Mouse (Mus musculus) intestine, postnatal 0 days (tissue): Measurements from ENCODE around the gene Adipoq. TPM values are rescaled to one million over a fixed set of nuclear protein-coding genes. Genes with fewer than 3 reads are reported as not detected.
"Not testable (repeated sequence)": the region's sequence is repeated elsewhere in the genome, so short reads cannot be mapped to it uniquely, and the experiment has no call there.

Experiments used
- ATAC-seq: fragments of 200-750 bp; cut with Nextera tagmentation; 2 replicates; pipeline ENCODE4 v1.8.0; 2017; ENCODE audit warnings: mild to moderate bottlenecking, moderate TSS enrichment, moderate library complexity
- H3K27ac ChIP-seq: fragments of 300-500 bp; sonication (generic); 2 replicates; pipeline ENCODE4 v1.5.1; 2014; ENCODE audit warnings: mild to moderate bottlenecking, low read depth, low read length, moderate library complexity
- H3K27me3 ChIP-seq: fragments of 300-500 bp; sonication (generic); replicated peaks from 2 replicates; pipeline ENCODE4 v1.6.1; 2014; ENCODE audit warnings: low read length, mixed read lengths; ENCODE audit not compliant: control insufficient read depth, insufficient read depth
- H3K36me3 ChIP-seq: fragments of 300-500 bp; sonication (generic); 2 replicates; pipeline ENCODE4 v1.6.1; 2014; ENCODE audit warnings: mild to moderate bottlenecking, moderate library complexity; ENCODE audit not compliant: control insufficient read depth, insufficient read depth
- H3K4me1 ChIP-seq: fragments of 300-500 bp; sonication (generic); replicated peaks from 2 replicates; pipeline ENCODE4 v1.6.1; 2014; ENCODE audit warnings: antibody characterized with exemption, low read length, mixed read lengths; ENCODE audit not compliant: control insufficient read depth, insufficient read depth
- H3K4me2 ChIP-seq: fragments of 300-500 bp; sonication (generic); replicated peaks from 2 replicates; pipeline ENCODE4 v1.6.1; 2014; ENCODE audit warnings: low read depth, mild to moderate bottlenecking, moderate library complexity
- H3K4me3 ChIP-seq: fragments of 300-500 bp; sonication (generic); 2 replicates; pipeline ENCODE4 v1.5.1; 2014; ENCODE audit warnings: low read depth, low read length
- H3K9ac ChIP-seq: fragments of 300-500 bp; sonication (generic); 2 replicates; pipeline ENCODE4 v1.6.1; 2014; ENCODE audit warnings: mild to moderate bottlenecking, low read depth, low read length
- H3K9me3 ChIP-seq: fragments of 300-500 bp; sonication (generic); 2 replicates; pipeline ENCODE4 v1.6.1; 2016; ENCODE audit warnings: mixed run types; ENCODE audit not compliant: control insufficient read depth
- CTCF ChIP-seq: sonication (generic); IDR thresholded peaks from 2 replicates; pipeline ENCODE4 v1.5.1; 2016; ENCODE audit warnings: low read depth, mild to moderate bottlenecking, control low read depth, antibody characterized with exemption, moderate library complexity
- WGBS: fragments of 180-500 bp; shearing (Covaris S2); extraction: QIAGEN DNeasy Blood & Tissue Kit; methylation state at CpG from one replicate; pipeline ENCODE4 v1.1.7; 2014; 5-methylcytosine and 5-hydroxymethylcytosine counted together
- polyA plus RNA-seq: library from polyadenylated mRNA; unstranded; fragments of >200 nt; fragmentation: Nextera tagmentation; extraction: Ambion mirVana; gene quantifications from 2 replicates; pipeline ENCODE4 v1.2.1, GENCODE M21; 2015

Gene Adipoq
- polyA plus RNA-seq, 1 experiment from 2014 or later: not detected

GRCm38 (mm10) chr16:23178796-23179195, 32.5 kb downstream of the Adipoq start:
- no peaks in the 10 kb centered on the region for H3K27me3 ChIP-seq
- no peak overlapping the region for H3K9ac ChIP-seq
- H3K27ac ChIP-seq: no peak overlapping the region
- H3K9me3 ChIP-seq: no peaks in the 10 kb centered on the region
- H3K4me2 ChIP-seq: no peak overlapping the region
- no peak for ATAC-seq
- no peaks in the 10 kb centered on the region for H3K4me1 ChIP-seq
- no peak for TF ChIP-seq CTCF
- 82% methylated on average over 5 of the region's 5 CpGs for WGBS
- H3K4me3 ChIP-seq: no peak overlapping the region
- H3K36me3 ChIP-seq: no peaks in the 10 kb centered on the region

GRCm38 (mm10) chr16:23179436-23179835, 33.1 kb downstream of the Adipoq start:
- not testable (repeated sequence) for H3K9ac ChIP-seq, H3K36me3 ChIP-seq, ATAC-seq, H3K27ac ChIP-seq, H3K9me3 ChIP-seq, H3K27me3 ChIP-seq, H3K4me3 ChIP-seq, H3K4me2 ChIP-seq, H3K4me1 ChIP-seq
- 90% methylated on average over 18 of the region's 18 CpGs for WGBS

- no peaks in the 10 kb centered on the region for H3K9me3 ChIP-seq
- no peak for TF ChIP-seq CTCF
- H3K27me3 ChIP-seq: no peaks in the 10 kb centered on the region
- no peaks in the 10 kb centered on the region for H3K36me3 ChIP-seq
- no peak overlapping the region for H3K27ac ChIP-seq
- no peak overlapping the region for H3K4me2 ChIP-seq
- WGBS: 71% methylated on average over 4 of the region's 4 CpGs
- H3K4me3 ChIP-seq: no peak overlapping the region
- ATAC-seq: no peak
- no peak overlapping the region for H3K9ac ChIP-seq
- H3K4me1 ChIP-seq: no peaks in the 10 kb centered on the region
Measured at GRCm38 (mm10) chr16:23181054-23181453, 34.7 kb downstream of the Adipoq start.

- no peak for ATAC-seq
- WGBS: 74% methylated on average over 3 of the region's 3 CpGs
- Histone ChIP-seq H3K9ac (no peak overlapping the region), H3K4me1 (no peaks in the 10 kb centered on the region), H3K9me3 (no peaks in the 10 kb centered on the region), H3K4me2 (no peak overlapping the region), H3K27ac (no peak overlapping the region), H3K27me3 (no peaks in the 10 kb centered on the region), H3K36me3 (no peaks in the 10 kb centered on the region), H3K4me3 (no peak overlapping the region)
- TF ChIP-seq CTCF: no peak
Measured at GRCm38 (mm10) chr16:23181487-23181886, 35.2 kb downstream of the Adipoq start.

GRCm38 (mm10) chr16:23181942-23182597, 35.7 kb downstream of the Adipoq start:
- H3K9ac ChIP-seq: no peak overlapping the region
- no peaks in the 10 kb centered on the region for H3K27me3 ChIP-seq
- no peak overlapping the region for H3K4me2 ChIP-seq
- H3K9me3 ChIP-seq: no peaks in the 10 kb centered on the region
- WGBS: 59% methylated on average over 1 of the region's 1 CpGs
- no peak overlapping the region for H3K4me3 ChIP-seq
- H3K4me1 ChIP-seq: no peaks in the 10 kb centered on the region
- H3K36me3 ChIP-seq: no peaks in the 10 kb centered on the region
- no peak for ATAC-seq
- TF ChIP-seq CTCF: no peak
- H3K27ac ChIP-seq: no peak overlapping the region

- Histone ChIP-seq H3K4me1 (no peaks in the 10 kb centered on the region), H3K4me2 (no peak overlapping the region), H3K36me3 (no peaks in the 10 kb centered on the region), H3K27ac (no peak overlapping the region), H3K27me3 (no peaks in the 10 kb centered on the region), H3K9ac (no peak overlapping the region), H3K4me3 (no peak overlapping the region), H3K9me3 (no peaks in the 10 kb centered on the region; the same call in 1 of the 2 replicates)
- no peak for TF ChIP-seq CTCF
- WGBS: 88% methylated on average over 2 of the region's 2 CpGs
- ATAC-seq: no peak
Measured at GRCm38 (mm10) chr16:23185824-23186223, 39.5 kb downstream of the Adipoq start.

GRCm38 (mm10) chr16:23186418-23186817, 40.1 kb downstream of the Adipoq start:
- no peaks in the 10 kb centered on the region for H3K27me3 ChIP-seq
- WGBS: 41% methylated on average over 4 of the region's 4 CpGs
- no peak for ATAC-seq
- TF ChIP-seq CTCF: no peak
- H3K9ac ChIP-seq: no peak overlapping the region
- H3K27ac ChIP-seq: no peak overlapping the region
- no peaks in the 10 kb centered on the region for H3K36me3 ChIP-seq
- H3K9me3 ChIP-seq: no peaks in the 10 kb centered on the region; the same call in 1 of the 2 replicates
- no peak overlapping the region for H3K4me2 ChIP-seq
- H3K4me3 ChIP-seq: no peak overlapping the region
- no peaks in the 10 kb centered on the region for H3K4me1 ChIP-seq
